Mouse (Mus musculus) midbrain, embryonic 14.5 days (tissue): ENCODE results near the gene Adgrl3. TPM values are rescaled to one million over a fixed set of nuclear protein-coding genes. Genes with fewer than 3 reads are reported as not detected.

ENCODE experiments used
- ATAC-seq: fragments of 200-750 bp; cut with Nextera tagmentation; 2 replicates; pipeline ENCODE4 v1.8.0; 2017; ENCODE audit warnings: moderate number of reproducible peaks, moderate library complexity; ENCODE audit not compliant: low FRiP score, low TSS enrichment
- DNase-seq: peaks from one replicate; pipeline ENCODE4 v3.0.0-alpha.2; 2015
- H3K27ac ChIP-seq: fragments of 300-500 bp; sonication (generic); replicated peaks from 2 replicates; pipeline ENCODE4 v1.5.1; 2014; ENCODE audit warnings: mild to moderate bottlenecking, low read depth, low read length, moderate library complexity
- H3K27me3 ChIP-seq: fragments of 300-500 bp; sonication (generic); 2 replicates; pipeline ENCODE4 v1.6.1; 2014; ENCODE audit warnings: low read length, control low read depth, mixed read lengths; ENCODE audit not compliant: control insufficient read depth, insufficient read depth
- H3K36me3 ChIP-seq: fragments of 300-500 bp; sonication (generic); 2 replicates; pipeline ENCODE4 v1.6.1; 2014; ENCODE audit warnings: low read length, control low read depth; ENCODE audit not compliant: control insufficient read depth, insufficient read depth
- H3K4me1 ChIP-seq: fragments of 300-500 bp; sonication (generic); 2 replicates; pipeline ENCODE4 v1.6.1; 2014; ENCODE audit warnings: mild to moderate bottlenecking, antibody characterized with exemption, low read length, control low read depth; ENCODE audit not compliant: control insufficient read depth, insufficient read depth
- H3K4me2 ChIP-seq: fragments of 300-500 bp; sonication (generic); 2 replicates; pipeline ENCODE4 v1.6.1; 2014; ENCODE audit warnings: mild to moderate bottlenecking, low read length, moderate library complexity
- H3K4me3 ChIP-seq: fragments of 300-500 bp; sonication (generic); replicated peaks from 2 replicates; pipeline ENCODE4 v1.5.1; 2014; ENCODE audit warnings: low read depth, low read length
- H3K9ac ChIP-seq: fragments of 300-500 bp; sonication (generic); replicated peaks from 2 replicates; pipeline ENCODE4 v1.6.1; 2014; ENCODE audit warnings: mild to moderate bottlenecking, low read length, moderate library complexity
- H3K9me3 ChIP-seq: fragments of 300-500 bp; sonication (generic); 2 replicates; pipeline ENCODE4 v1.6.1; 2016; ENCODE audit warnings: low read length, control low read depth, mixed read lengths; ENCODE audit not compliant: control insufficient read depth
- WGBS: fragments of 180-500 bp; shearing (Covaris S2); extraction: QIAGEN DNeasy Blood & Tissue Kit; methylation state at CpG from one replicate; pipeline ENCODE4 v1.1.7; 2014; 5-methylcytosine and 5-hydroxymethylcytosine counted together
- polyA plus RNA-seq: library from polyadenylated mRNA; unstranded; fragments of >200 nt; fragmentation: Nextera tagmentation; extraction: Ambion mirVana; gene quantifications from 2 replicates; pipeline ENCODE4 v1.2.1, GENCODE M21; 2014

Gene Adgrl3
- polyA plus RNA-seq, 1 experiment from 2014 or later = 77.5 TPM

DNA sequence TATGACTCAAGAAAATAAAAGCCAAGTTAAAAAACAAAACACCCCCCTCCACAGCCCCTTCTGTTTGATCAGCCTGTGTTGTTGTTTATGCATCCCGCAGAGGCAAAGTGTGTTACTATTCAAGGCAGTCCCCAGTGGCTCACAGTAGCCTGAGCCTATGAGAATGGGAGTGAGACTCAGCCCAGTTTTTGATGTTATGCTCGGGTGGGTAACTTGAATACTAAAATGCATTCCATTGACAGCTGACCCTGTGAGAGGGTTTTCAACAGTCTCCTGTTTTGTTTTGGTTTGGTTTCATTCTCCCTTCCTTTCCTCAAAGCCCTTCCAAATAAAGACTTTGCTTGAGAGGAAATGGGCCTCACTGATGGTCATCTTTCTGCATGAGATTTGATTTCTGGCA lies 8.9 kb downstream of the Adgrl3 start:
- DNase-seq (peak; percentile 61), ATAC-seq (peak; percentile 70)
- no peak overlapping the region for H3K4me2 ChIP-seq
- 3% methylated on average over 2 of the region's 2 CpGs for WGBS
- H3K36me3 ChIP-seq = no peaks in the 10 kb centered on the region
- no peaks in the 10 kb centered on the region for H3K9me3 ChIP-seq
- no peak overlapping the region for H3K4me3 ChIP-seq
- H3K27me3 ChIP-seq = no peaks in the 10 kb centered on the region
- no peak overlapping the region for H3K9ac ChIP-seq
- H3K27ac ChIP-seq = no peak overlapping the region
- H3K4me1 ChIP-seq = peaks cover 30% of the 10 kb centered on the region

DNA sequence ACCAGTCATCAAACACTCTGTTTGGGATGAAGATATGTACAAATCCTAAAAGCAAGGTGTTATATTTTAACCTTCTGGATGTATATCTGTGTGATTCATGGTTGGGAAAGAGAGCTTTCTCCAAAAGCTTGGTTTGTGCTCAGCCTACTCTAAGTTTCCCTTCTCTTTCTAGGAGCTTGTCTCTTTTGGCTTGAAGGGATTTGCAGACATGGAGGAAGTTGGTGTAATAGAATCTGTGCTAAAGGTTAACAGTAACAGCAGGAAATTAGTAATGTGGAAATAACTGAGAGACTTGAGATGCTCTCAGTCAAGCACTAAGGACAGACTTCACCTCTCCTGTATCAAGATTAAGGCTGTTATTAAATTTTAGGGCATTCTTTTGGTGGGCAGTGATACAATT lies 17.2 kb downstream of the Adgrl3 start:
- H3K4me1 ChIP-seq = no peaks in the 10 kb centered on the region
- DNase-seq (no peak), ATAC-seq (no peak)
- no peak overlapping the region for H3K27ac ChIP-seq
- no peak overlapping the region for H3K4me2 ChIP-seq
- no peak overlapping the region for H3K4me3 ChIP-seq
- H3K9ac ChIP-seq = no peak overlapping the region
- no peaks in the 10 kb centered on the region for H3K9me3 ChIP-seq
- H3K36me3 ChIP-seq = no peaks in the 10 kb centered on the region
- H3K27me3 ChIP-seq = no peaks in the 10 kb centered on the region

DNA sequence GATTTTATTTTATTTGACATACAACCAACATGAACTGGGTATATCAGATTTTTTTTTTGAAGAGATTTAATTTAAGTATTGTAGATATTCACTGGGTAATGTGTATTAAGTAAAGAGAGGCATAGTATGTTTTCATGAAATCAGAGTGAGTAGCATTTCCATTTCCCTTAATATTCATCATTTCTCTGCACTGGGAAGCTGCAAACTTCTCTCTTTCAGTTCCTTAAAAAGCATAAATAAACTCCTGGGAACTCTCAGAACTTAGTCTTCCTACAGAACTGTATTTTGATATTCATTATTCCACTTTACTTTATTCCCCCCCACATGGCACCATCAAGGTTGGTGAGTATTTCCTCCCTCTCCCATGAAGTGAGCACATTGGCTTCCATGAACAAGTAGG lies 23.9 kb downstream of the Adgrl3 start:
- ATAC-seq = no peak
- H3K27me3 ChIP-seq = no peaks in the 10 kb centered on the region
- H3K9me3 ChIP-seq = no peaks in the 10 kb centered on the region
- DNase-seq = no peak
- no peaks in the 10 kb centered on the region for H3K36me3 ChIP-seq
- no peak overlapping the region for H3K4me2 ChIP-seq
- no peak overlapping the region for H3K9ac ChIP-seq
- no peak overlapping the region for H3K27ac ChIP-seq
- H3K4me3 ChIP-seq = no peak overlapping the region
- no peaks in the 10 kb centered on the region for H3K4me1 ChIP-seq

DNA sequence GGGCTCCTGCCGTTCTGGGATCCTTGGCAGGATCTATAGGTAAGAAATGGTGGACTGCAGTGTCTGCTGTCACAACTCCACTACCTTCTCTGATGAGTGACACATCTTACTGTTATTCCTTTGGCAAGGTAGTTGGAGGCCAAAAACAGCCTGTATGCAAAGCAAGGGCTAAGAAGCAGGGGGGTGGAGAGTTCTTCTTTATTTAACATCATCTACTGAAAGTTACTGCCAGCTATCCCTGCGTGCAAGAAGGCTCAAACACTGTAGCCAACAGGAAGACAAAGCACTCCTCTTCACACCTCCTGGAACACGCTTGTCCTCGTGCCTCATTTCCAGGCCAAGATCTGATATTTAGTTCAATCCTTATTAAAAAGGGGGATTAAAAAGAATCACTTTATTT lies 26.2 kb downstream of the Adgrl3 start:
- Histone ChIP-seq H3K27me3 (no peaks in the 10 kb centered on the region), H3K4me3 (no peak overlapping the region), H3K27ac (no peak overlapping the region), H3K36me3 (no peaks in the 10 kb centered on the region), H3K4me2 (no peak overlapping the region), H3K9me3 (no peaks in the 10 kb centered on the region), H3K4me1 (no peaks in the 10 kb centered on the region), H3K9ac (no peak overlapping the region)
- WGBS = 86% methylated on average over 4 of the region's 4 CpGs
- ATAC-seq (no peak), DNase-seq (no peak)

DNA sequence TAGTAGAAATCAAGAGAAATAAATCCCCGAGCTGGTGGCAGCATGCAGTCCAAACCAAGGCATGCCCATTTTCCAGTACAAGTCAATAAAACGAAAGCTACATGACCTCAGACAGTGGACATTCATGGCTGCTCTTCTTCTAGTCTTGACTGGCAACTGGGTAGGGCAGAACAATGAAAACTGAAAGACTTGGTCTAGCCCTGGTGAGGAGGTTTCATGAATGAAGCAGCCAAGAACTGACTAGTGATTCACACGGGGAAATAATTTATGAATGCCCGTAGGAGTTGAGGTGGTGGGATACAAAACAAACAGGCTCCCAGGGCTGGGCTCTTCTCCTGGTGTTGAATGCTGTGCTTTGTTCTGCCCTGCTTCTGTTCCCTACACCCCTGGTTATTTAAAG lies 34.7 kb downstream of the Adgrl3 start:
- no peak overlapping the region for H3K4me3 ChIP-seq
- H3K9me3 ChIP-seq = no peaks in the 10 kb centered on the region
- no peak overlapping the region for H3K9ac ChIP-seq
- no peaks in the 10 kb centered on the region for H3K36me3 ChIP-seq
- DNase-seq = no peak
- no peak for ATAC-seq
- H3K27me3 ChIP-seq = no peaks in the 10 kb centered on the region
- no peaks in the 10 kb centered on the region for H3K4me1 ChIP-seq
- H3K27ac ChIP-seq = no peak overlapping the region
- no peak overlapping the region for H3K4me2 ChIP-seq
- WGBS = 71% methylated on average over 4 of the region's 4 CpGs

DNA sequence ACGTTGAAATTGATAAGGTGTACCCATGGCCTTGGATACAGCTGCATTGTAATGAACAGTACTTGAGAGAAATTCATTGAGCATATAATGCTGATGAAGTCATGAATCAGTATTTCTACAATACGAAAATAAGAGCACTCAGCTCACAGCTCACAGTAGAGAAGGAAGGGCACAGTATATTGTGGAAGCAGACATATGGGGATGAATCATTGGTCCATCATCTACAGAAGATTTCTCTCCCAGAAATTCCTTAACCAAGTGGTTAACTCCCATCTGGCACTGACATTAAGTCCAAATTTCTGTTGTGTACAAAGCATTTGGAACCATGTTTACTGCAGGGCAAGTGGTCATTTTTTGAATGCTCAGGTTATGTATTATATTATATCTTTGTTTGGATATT lies 35.3 kb downstream of the Adgrl3 start:
- Histone ChIP-seq H3K27me3 (no peaks in the 10 kb centered on the region), H3K36me3 (no peaks in the 10 kb centered on the region), H3K4me3 (no peak overlapping the region), H3K9ac (no peak overlapping the region), H3K4me2 (no peak overlapping the region), H3K4me1 (peaks cover 5% of the 10 kb centered on the region; the same call in 1 of the 2 replicates), H3K9me3 (no peaks in the 10 kb centered on the region), H3K27ac (no peak overlapping the region)
- 88% methylated on average over 2 of the region's 2 CpGs for WGBS
- ATAC-seq (no peak), DNase-seq (no peak)

DNA sequence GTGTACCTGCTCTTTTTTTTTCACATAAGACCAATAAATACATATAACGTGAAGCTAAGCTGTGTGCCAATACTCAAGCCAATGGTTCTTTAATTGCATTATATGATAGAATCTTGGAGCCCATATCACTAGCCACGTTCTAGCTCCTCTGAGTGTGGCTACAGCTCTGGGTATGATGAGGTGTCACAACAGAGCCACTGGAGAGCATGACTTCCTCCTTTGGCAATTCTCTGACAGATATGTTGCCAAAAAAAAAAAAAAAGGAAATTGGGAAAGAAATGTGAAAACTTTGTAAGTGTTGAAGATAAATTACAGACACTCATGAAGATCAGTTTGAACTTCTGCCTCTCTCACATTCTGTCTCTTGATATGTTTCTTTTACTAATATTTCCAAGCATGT lies 38.2 kb downstream of the Adgrl3 start:
- H3K9me3 ChIP-seq = no peaks in the 10 kb centered on the region
- H3K4me1 ChIP-seq = peaks cover 24% of the 10 kb centered on the region
- no peaks in the 10 kb centered on the region for H3K27me3 ChIP-seq
- ATAC-seq = no peak
- H3K27ac ChIP-seq = no peak overlapping the region
- WGBS = 88% methylated on average over 2 of the region's 2 CpGs
- H3K9ac ChIP-seq = no peak overlapping the region
- no peak overlapping the region for H3K4me2 ChIP-seq
- no peak for DNase-seq
- no peaks in the 10 kb centered on the region for H3K36me3 ChIP-seq
- H3K4me3 ChIP-seq = no peak overlapping the region

DNA sequence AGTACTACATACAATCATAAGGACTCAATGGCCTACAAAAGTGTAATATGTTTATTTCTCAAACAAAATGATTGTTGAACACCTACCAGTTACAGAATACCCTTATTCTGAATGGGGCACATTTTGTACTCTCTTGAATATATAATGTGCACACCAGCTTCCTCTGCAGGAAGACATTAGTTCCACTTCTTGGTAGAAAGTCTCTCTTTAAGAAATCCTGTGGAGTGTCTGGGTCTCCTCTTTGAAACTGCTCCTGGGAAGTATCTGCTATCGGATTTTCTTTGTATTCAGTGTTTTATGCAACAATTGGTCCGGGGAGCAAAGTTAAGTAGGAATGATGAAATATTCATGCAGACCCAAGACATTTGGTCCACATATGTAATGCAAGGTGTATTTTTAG lies 41.0 kb downstream of the Adgrl3 start:
- Histone ChIP-seq H3K27ac (no peak overlapping the region), H3K9me3 (no peaks in the 10 kb centered on the region), H3K4me2 (no peak overlapping the region), H3K27me3 (no peaks in the 10 kb centered on the region), H3K9ac (no peak overlapping the region), H3K4me3 (no peak overlapping the region), H3K36me3 (no peaks in the 10 kb centered on the region), H3K4me1 (peaks cover 24% of the 10 kb centered on the region)
- WGBS = 4% methylated on average over 2 of the region's 2 CpGs
- ATAC-seq (no peak), DNase-seq (no peak)

DNA sequence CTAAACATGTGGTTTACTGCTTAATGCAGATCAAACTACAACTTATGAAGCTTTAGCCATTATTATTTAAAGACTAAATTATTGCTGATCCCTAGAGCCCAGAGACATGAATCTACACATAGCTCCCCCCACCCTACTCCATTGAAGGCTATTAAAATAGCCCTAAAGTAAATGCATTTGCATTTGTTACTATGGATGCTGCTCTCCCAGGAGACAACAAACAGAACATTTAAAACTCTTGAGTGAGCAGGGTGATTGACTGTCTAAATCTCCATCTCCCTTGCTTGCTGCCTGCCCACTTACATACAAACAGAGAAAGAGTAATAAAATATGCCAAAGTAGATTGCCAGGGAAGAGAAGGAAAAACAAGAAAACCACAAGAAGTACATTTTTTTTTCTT lies 41.4 kb downstream of the Adgrl3 start:
- DNase-seq (peak; percentile 29), ATAC-seq (no peak)
- Histone ChIP-seq H3K4me3 (no peak overlapping the region), H3K4me1 (peaks cover 24% of the 10 kb centered on the region), H3K4me2 (no peak overlapping the region), H3K9ac (no peak overlapping the region), H3K27me3 (no peaks in the 10 kb centered on the region), H3K9me3 (no peaks in the 10 kb centered on the region), H3K27ac (no peak overlapping the region), H3K36me3 (no peaks in the 10 kb centered on the region)
